In the genomic region with DNA sequence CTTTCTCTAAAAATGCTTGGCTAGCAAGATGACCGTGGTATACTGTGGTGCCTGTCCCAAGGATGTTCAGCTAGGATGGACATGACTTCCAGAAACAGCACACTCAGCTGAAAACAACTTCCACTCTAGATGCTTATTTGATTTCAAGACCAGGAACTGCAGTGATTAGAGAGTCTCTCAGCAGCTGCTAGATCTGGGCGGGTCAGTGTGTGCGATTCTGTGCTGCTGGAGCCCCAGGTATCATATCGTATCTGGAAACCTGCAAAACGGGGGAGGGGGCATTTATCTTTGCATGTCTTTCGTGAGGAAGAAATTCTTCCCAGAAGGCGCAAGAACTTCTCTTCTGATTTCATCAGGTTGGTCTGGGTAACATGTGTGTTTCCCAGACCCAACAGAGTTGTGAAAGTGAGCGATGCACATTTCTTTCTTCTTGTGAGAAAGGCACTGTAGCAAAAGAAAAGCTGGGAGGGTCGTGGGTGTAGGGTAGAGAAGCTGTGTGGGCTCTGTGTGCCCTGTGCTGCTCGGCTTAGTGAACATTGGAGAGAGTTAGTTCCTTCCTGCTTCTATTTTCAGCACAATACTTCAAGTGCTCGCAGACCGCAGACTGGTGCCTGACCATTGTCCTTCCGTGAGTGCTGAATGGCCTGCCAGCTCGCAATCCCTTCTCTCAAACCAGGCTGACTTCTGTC, we compare ENCODE assay signal across 8 mouse cellular contexts.
DNase-seq lines count a peak whose midpoint lies in the region; ATAC-seq and TF ChIP-seq lines count a peak whose summit lies in the region.

No protein-coding gene starts in this region.

- no peak overlapping the region for H3K9ac ChIP-seq in liver, embryonic 12.5 days
- no peak overlapping the region for H3K9ac ChIP-seq in stomach, postnatal 0 days (ENCODE audit: low read length)

- peak; percentile 8 to 17 for DNase-seq in spleen, postnatal 36 days (ENCODE audit: low spot score in 2 of 2)
- no peak for DNase-seq in spleen, postnatal 10 days (ENCODE audit: low spot score in 2 of 2)
- peak; percentile 34 to 37 for DNase-seq in heart, postnatal 14 days
- peak; percentile 24 for DNase-seq in stomach, postnatal 0 days (ENCODE audit: low spot score)
- no peak for DNase-seq in testis, postnatal 14 days (ENCODE audit: low spot score)
- no peak for DNase-seq in spleen, postnatal 4 days (ENCODE audit: low spot score in 2 of 2)
- DNase-seq in embryo, embryonic 11 days = no peak

- H3K4me3 ChIP-seq in liver, embryonic 12.5 days = no peak overlapping the region
- no peak overlapping the region for H3K4me3 ChIP-seq in stomach, postnatal 0 days (ENCODE audit: low read depth, low read length)

- H3K4me2 ChIP-seq in liver, embryonic 12.5 days = peak overlapping the region; percentile 10; the same call in 1 of the 2 replicates
- no peak overlapping the region; the same call in 1 of the 2 replicates for H3K4me2 ChIP-seq in stomach, postnatal 0 days (replicated peaks; ENCODE audit: low read depth)

- no peak overlapping the region for H3K27ac ChIP-seq in liver, embryonic 12.5 days
- H3K27ac ChIP-seq in stomach, postnatal 0 days (replicated peaks) = peak overlapping the region; percentile 45

- no peak for TF ChIP-seq CTCF in stomach, postnatal 0 days (IDR thresholded peaks at IDR 0.05; ENCODE audit: low read depth)

- no peaks in the 10 kb centered on the region for H3K4me1 ChIP-seq in liver, embryonic 12.5 days
- H3K4me1 ChIP-seq in stomach, postnatal 0 days (replicated peaks; ENCODE audit: control insufficient read depth, insufficient read depth) = no peaks in the 10 kb centered on the region

- 20% methylated on average over 14 of the region's 14 CpGs for WGBS in liver, embryonic 12.5 days (ENCODE audit: insufficient replicate concordance)
- WGBS in stomach, postnatal 0 days = 42% methylated on average over 14 of the region's 14 CpGs

- H3K9me3 ChIP-seq in liver, embryonic 12.5 days (replicated peaks) = no peaks in the 10 kb centered on the region
- no peaks in the 10 kb centered on the region for H3K9me3 ChIP-seq in stomach, postnatal 0 days (ENCODE audit: control insufficient read depth, low read length)

- no peak for TF ChIP-seq EP300 in stomach, postnatal 0 days (optimal IDR thresholded peaks at IDR 0.05)

- H3K27me3 ChIP-seq in liver, embryonic 12.5 days (replicated peaks) = no peaks in the 10 kb centered on the region
- no peaks in the 10 kb centered on the region for H3K27me3 ChIP-seq in stomach, postnatal 0 days (ENCODE audit: control insufficient read depth, insufficient read depth, low read length)

- intact Hi-C loops in heart, postnatal 14 days (cut with DNase I) = loop anchor here (10.0 kb wide), 1 partner anchor 325 kb away; no protein-coding TSS in a partner anchor

- H3K36me3 ChIP-seq in liver, embryonic 12.5 days = no peaks in the 10 kb centered on the region
- H3K36me3 ChIP-seq in stomach, postnatal 0 days (ENCODE audit: control insufficient read depth, insufficient read depth, low read length) = no peaks in the 10 kb centered on the region

- 0 out of 2 replicates have a peak, but pooled peaks have one; percentile 27 for ATAC-seq in liver, embryonic 12.5 days
- ATAC-seq in stomach, postnatal 0 days (ENCODE audit: low FRiP score, low TSS enrichment) = 0 out of 2 replicates have a peak, but pooled peaks have one; percentile 53

Comparison
In these comparisons a context has a peak if more than half of its experiments do, and no peak if none do; other contexts are left out.
1. DNase-seq: peak in spleen, postnatal 36 days (2 of 2), heart, postnatal 14 days (2 of 2) and stomach, postnatal 0 days (single experiment); none in spleen, postnatal 10 days (0 of 2), testis, postnatal 14 days (single experiment), spleen, postnatal 4 days (0 of 2) and embryo, embryonic 11 days (single experiment).